Mouse (Mus musculus) cortical plate, adult 2 months (tissue): ENCODE results near the gene Vps45. TPM values are rescaled to one million over a fixed set of nuclear protein-coding genes. Genes with fewer than 3 reads are reported as not detected.

ENCODE experiments used
- H3K27ac ChIP-seq: fragments of 200-500 bp; 2 replicates; pipeline ENCODE4 v1.5.1; 2012; ENCODE audit warnings: low read length, control low read depth, inconsistent platforms; ENCODE audit not compliant: insufficient read depth
- H3K4me1 ChIP-seq: fragments of 200-500 bp; 2 replicates; pipeline ENCODE4 v1.6.1; 2011; ENCODE audit warnings: low read length; ENCODE audit not compliant: control insufficient read depth, insufficient read depth
- H3K4me3 ChIP-seq: fragments of 200-500 bp; 2 replicates; pipeline ENCODE4 v1.5.1; 2011; ENCODE audit warnings: mild to moderate bottlenecking, low read length, control low read depth; ENCODE audit not compliant: insufficient read depth
- CTCF ChIP-seq: fragments of 200-500 bp; IDR thresholded peaks from 2 replicates; pipeline ENCODE4 v1.5.1; 2011; ENCODE audit warnings: mild to moderate bottlenecking, control low read depth, low read length; ENCODE audit not compliant: insufficient read depth; ENCODE audit errors: extremely low read depth
- POLR2A ChIP-seq: fragments of 200-500 bp; IDR thresholded peaks from 2 replicates; pipeline ENCODE4 v1.6.1; 2011; ENCODE audit warnings: mild to moderate bottlenecking, low read length, control low read depth; ENCODE audit not compliant: insufficient read depth; ENCODE audit errors: extremely low read depth
- polyA plus RNA-seq: library from polyadenylated mRNA; depleted of rRNA; stranded (reverse); fragments of >200 nt; gene quantifications from 2 replicates; pipeline ENCODE4 v1.2.3, GENCODE M21; 2012; rRNA removed

Gene Vps45
- polyA plus RNA-seq: 29.9 and 32.1 TPM in 2 replicates

DNA sequence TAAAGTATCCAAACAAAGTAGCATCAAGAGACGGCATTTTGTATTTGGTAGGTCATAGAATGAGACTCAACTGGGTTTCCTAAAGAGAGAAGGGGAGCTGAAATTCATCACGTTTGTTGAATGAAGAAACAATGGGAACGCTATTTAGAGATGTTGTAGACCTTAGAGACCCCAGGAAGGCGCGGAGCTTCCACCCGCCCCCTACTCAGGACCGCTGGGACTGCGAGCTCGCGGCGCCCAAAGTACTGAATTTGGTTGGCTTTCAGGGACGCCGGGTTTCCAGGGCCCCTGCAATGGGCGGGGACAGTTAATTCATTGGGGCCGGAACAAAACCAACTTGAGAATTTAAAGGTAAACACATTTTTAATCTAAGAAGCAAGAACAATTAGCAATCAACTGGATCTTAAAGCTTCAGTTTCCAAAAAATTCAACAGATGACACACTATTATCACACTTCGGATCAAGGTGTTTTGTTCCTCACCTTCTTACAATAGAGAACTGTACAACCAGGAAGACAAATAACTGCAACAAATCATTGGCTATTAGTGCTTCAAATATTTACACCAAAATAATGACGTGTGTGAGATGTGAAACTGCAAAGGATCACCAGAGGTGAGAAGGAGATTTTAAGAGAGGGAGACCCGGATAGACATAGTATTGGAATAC is at the start of gene Vps45:
Gene Vps45 (minus strand): TSS at position 236 of the 666 bp plus-strand sequence.
- TF ChIP-seq POLR2A: peak; percentile 61; the same call in 1 of the 2 replicates
- TF ChIP-seq CTCF: no peak
- peak within 1 kb of the TSS; percentile 74 for H3K4me3 ChIP-seq
- H3K27ac ChIP-seq: peak within 1 kb of the TSS; percentile 75
- peaks cover 1% of the 10 kb centered on the region; the same call in 1 of the 2 replicates for H3K4me1 ChIP-seq

DNA sequence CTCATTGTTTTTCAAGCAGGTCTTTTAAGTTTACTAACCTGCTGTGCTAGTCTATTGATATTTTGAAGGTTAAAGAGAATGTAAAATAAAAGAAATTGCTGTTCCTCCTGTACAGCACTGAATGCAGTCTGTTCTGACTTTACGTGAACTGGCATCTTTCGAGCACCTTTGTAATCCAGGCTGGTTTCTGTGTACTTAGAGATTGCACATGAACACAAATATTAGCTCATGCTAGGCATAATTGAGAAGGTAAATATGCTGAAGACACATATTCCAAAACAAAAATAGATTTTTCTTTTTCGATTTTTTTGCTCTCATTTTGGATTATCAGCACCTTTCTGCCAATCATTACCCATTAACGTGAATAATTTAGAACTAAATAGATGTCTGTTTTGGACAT is 47.9 kb upstream of the Vps45 start:
- no peak for TF ChIP-seq CTCF
- no peak for TF ChIP-seq POLR2A
- Histone ChIP-seq H3K27ac (no peak overlapping the region), H3K4me3 (no peak overlapping the region), H3K4me1 (peaks cover 4% of the 10 kb centered on the region)

DNA sequence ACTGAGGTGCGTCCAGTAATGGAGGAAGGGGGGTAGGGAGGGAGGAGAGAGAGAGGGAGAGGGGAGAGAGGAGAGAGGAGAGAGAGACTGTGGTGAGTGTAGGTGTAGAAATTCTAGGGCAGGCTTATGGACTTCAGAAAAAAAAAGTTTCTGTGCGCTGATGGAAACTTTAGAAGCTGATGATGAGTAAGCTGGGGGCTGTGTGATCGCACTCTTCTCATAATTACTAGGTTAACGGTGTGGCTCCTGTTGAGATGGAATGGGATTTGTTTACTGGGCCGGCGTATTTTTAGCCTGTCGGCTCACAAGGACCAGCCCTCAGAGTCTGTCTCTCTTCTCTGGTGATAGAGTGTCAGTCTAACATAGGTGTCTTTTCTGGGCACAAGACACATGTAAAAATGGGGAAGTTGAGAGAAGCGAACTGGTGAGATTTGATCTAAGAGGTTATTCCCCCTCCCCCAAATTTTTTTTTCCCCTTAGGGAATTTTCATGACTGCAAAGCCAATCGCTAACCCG is 47.0 kb upstream of the Vps45 start:
- peaks cover 1% of the 10 kb centered on the region for H3K4me1 ChIP-seq
- TF ChIP-seq POLR2A (no peak), CTCF (no peak)
- H3K4me3 ChIP-seq: peak overlapping the region; percentile 94
- no peak overlapping the region for H3K27ac ChIP-seq

GRCm38 (mm10) chr3:96104261-96105065 is 46.2 kb upstream of the Vps45 start, which contains the start of gene Otud7b:
Otud7b (plus strand) TSS chr3:96104527.
- 0 out of 2 replicates have a peak, but pooled peaks have one; percentile 35 for TF ChIP-seq POLR2A
- no peak for TF ChIP-seq CTCF
- H3K4me1 ChIP-seq: peaks cover 1% of the 10 kb centered on the region
- peak within 1 kb of the TSS; percentile 96 for H3K27ac ChIP-seq
- H3K4me3 ChIP-seq: peak within 1 kb of the TSS; percentile 94

DNA sequence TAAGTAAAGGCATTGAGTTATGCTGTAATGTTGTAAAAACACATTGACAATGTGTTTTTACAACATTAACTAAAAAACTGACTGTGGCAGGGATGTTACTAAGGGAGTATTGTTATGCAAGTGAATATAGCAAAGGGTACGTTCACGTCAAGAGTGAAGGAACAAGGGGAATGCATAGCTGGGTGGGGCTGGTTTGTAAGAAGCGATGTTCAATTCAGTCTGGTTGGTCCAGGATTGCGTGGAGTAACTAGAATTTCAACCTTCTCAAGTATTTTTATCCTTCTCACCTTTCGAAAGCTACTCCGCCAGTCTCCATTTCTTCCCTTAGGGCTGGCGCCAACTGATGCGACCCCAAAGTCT is 45.6 kb upstream of the Vps45 start:
- Histone ChIP-seq H3K27ac (peak overlapping the region; percentile 79), H3K4me1 (peaks cover 1% of the 10 kb centered on the region), H3K4me3 (peak overlapping the region; percentile 94)
- TF ChIP-seq POLR2A (no peak), CTCF (no peak)

GRCm38 (mm10) chr3:96102100-96102872 is 44.0 kb upstream of the Vps45 start:
- Histone ChIP-seq H3K4me3 (no peak overlapping the region), H3K27ac (peak overlapping the region; percentile 49; the same call in 1 of the 2 replicates), H3K4me1 (peaks cover 1% of the 10 kb centered on the region; the same call in 1 of the 2 replicates)
- TF ChIP-seq CTCF: no peak
- no peak for TF ChIP-seq POLR2A

- no peak for TF ChIP-seq CTCF
- no peaks in the 10 kb centered on the region for H3K4me1 ChIP-seq
- no peak overlapping the region for H3K27ac ChIP-seq
- H3K4me3 ChIP-seq: no peak overlapping the region
Observed at GRCm38 (mm10) chr3:96098616-96099267, 40.5 kb upstream of the Vps45 start.

GRCm38 (mm10) chr3:96098168-96098567 is 39.9 kb upstream of the Vps45 start:
- H3K27ac ChIP-seq: no peak overlapping the region
- no peak overlapping the region for H3K4me3 ChIP-seq
- H3K4me1 ChIP-seq: no peaks in the 10 kb centered on the region
- no peak for TF ChIP-seq CTCF
- TF ChIP-seq POLR2A: no peak

GRCm38 (mm10) chr3:96094203-96094602 is 35.9 kb upstream of the Vps45 start:
- H3K4me1 ChIP-seq: no peaks in the 10 kb centered on the region
- no peak overlapping the region for H3K27ac ChIP-seq
- no peak for TF ChIP-seq CTCF
- TF ChIP-seq POLR2A: no peak
- no peak overlapping the region for H3K4me3 ChIP-seq
